Mouse (Mus musculus): ENCODE measurements around the gene Stk26. TPM values are rescaled to one million over a fixed set of nuclear protein-coding genes. Genes with fewer than 3 reads are reported as not detected.

Gene Stk26
- total RNA-seq (2021) = 10 to 100 TPM; 12.1 to 12.7 TPM
- long read RNA-seq, experiment 1, partial matches to known transcripts = 0 of 3 reads
- long read RNA-seq, experiment 1, other reads (novel, unspliced or antisense) = 0 of 3 reads
- long read RNA-seq, experiment 2, partial matches to known transcripts = 0 of 4 reads
- long read RNA-seq, experiment 2, other reads (novel, unspliced or antisense) = 1 of 4 reads

DNA sequence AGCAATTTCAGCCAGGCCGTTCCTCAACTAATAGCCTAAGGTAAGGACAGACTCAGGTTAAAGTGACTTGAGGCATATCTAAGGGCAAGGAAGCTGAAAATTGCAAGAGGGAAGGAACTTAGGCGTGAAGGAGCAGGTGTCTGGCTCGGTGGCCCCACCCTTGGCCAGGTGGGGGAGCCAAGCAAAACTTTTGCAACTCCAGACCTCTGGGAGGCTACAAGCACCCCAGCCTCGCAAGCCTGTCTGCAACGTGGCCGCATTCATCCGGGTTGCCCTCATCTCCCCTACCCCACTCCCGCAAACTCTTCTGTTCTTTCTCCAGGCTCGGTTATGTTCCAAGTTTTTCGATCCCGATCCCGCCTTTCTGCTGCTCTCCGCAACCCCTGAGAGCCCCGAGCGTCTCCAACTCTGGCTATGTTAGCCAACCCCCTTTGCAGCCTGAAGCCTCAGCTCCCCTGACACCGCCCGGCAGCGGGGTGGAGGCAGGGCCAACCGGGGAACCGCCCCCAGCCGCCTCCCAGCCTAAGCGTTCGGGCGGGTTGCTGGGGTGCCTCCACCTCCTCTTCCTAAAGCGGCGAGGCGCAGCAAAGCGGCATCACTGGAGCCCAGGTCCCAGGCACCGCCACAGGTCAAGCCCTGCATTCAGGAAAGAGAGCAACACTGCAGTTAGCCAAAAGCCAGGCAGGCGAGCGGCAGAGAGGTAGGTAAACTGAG is at the start of gene Stk26:
Gene Stk26, plus strand, starts transcription at position 201 of the 714 bp plus-strand sequence.
- peak; percentile 53 to 73 for DNase-seq (ENCODE audit: low spot score in 2 of 2)

DNA sequence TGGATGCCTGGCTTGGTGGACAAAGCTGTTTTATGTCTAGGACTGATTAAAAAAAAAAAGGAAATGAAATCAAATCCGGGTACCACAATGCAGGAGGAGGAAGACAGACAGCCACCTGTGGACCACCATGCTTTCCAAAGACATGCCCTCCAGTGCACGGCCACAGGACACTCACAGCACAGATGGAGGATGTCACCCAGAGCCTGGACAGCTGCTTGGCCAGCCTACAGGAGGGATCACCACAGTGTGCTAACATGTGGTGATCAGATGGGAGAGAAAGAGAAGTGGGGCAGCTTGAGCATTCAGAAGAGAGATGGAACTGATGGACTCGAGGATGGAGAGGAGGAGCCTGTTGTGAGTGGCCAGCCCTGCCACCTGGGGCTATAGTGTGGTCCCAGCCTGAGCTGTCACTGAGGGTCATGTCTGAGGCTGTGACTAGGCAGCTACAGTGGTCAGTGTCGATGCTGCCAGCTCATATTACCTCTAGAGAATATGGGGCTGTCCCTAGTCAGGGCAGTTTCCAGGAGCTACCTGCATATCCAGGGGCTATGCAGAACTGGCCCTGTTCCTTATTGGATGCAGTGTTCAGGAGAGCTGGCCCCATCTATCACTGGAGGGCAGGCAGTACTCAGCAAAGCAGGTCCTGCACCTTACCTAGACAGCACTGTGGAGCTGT is 47.7 kb upstream of the Stk26 start:
- peak in 1 of 2 experiments; percentile 7 for DNase-seq (ENCODE audit: low spot score in 2 of 2)

DNA sequence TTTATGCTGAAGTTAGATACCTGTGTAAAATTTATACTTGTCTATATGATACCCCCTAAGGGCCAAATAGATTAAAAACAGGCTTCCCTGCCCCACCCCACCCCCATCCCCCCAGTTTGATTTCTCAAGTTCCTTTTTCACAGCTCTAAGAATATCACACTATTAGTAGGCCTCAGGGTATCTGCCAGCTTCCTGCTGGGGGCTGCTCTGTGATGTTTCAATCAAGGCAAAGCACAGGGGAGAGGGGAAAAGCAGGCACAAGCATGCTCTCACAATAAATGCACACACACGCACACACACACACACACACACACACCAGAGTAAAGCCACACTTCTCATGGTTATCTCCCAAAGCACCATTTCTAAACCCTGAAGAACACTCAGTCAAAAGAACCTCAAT is 43.0 kb upstream of the Stk26 start:
- DNase-seq (ENCODE audit: low spot score in 2 of 2) = no peak

DNA sequence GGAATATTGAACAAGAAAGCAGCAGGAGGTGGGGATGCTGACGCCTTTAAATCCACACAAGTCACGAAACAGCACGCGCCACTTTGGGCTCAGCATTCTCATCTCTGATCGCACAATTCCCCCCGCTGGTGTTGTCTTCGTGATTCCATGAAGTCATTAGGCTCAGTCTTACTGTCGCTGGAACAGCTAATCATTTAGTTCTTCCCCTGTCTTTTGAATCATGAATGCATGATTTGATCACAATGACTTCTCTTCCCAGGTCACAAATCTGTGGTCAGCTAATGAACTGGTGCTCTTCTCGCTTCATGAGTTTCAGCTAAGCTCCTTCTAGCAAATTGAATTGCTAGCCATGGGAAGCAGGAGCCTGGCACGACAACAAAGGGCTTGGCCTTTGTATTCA is 42.3 kb upstream of the Stk26 start:
- no peak for DNase-seq (ENCODE audit: low spot score in 2 of 2)

DNA sequence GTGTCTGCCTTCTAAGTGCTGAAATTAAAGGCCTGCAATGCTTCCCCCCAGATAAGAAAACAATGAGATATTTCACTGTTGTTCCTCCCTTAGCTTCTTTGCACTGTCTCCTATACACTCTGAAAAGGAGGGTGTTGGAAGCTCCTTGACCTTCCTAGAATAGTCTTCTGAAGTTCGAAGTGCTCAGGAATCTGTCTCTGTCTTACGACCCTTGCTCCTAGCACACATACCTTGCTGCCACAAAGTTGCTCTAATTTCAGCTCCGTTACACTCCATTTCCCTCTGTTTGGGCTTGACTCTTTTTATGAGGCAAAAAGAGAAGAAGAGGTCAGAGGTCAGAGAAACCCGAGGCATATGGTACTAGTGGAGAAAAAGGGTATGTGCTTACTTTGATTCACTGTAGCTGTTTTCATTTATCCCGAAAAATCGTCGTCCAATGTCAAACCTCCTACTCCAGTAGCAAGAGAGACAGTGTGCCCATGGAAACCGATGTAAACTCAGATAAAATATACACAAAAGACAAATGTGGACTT is 41.1 kb upstream of the Stk26 start:
- DNase-seq (ENCODE audit: low spot score in 2 of 2) = no peak

DNA sequence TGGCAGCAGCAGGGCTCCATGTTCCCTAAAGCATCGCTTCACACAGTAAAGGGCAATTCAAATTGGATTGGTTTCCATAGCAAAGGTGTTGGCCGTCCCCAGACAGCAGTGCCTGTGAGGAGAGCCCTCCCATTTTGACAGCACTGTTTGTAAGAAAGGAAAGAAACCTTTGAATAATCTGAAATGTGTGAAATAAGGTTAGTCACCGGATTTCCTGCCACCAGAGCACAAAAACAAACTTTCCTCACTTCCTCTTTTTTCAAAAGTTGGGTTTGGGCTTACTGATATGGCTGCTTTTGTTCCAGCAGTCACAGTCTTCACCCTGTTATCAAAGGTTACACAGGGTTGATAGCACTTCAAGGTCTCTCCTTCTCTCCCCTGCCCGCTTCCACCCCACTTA is 35.2 kb upstream of the Stk26 start:
- DNase-seq (ENCODE audit: low spot score in 2 of 2) = no peak

DNA sequence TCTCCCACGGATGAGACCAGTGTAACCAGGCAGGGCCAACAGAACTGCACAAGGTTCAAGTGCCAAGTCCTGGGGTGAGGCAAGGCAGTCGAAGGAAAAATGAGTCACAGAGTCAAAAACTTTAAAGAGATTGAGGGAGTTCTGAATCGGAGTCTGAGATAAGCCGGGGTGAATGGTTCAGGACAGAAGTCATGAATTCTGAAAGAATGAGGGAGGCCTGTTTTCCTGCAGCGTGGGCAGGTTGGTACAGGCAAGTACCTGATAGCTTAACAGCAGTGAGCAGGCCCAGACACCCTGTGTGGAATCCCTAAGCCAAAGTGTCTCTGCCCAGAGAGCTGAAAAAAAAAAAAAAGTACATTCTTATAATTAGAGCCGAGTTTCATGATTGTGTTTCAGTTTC is 17.0 kb upstream of the Stk26 start:
- DNase-seq (ENCODE audit: low spot score in 2 of 2) = no peak

DNA sequence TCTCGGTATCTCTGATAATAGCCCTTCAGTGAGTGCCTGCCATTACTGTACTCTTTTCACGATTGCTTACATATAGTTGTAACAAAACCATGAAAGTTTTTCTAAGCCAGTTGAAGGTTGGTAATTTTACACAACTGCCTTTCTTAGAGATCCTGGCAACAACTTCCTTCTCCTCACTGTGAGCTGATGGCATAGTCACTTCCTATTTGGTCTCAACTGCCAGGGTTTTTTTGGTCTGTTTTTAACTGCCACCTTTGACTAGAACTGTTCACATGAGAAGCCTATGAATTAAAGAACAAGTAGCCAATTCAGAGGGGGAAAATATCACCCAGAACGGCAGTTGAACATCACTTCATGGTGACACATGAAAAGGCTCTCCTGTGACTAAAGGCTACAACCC is 5.3 kb upstream of the Stk26 start:
- no peak for DNase-seq (ENCODE audit: low spot score in 2 of 2)

DNA sequence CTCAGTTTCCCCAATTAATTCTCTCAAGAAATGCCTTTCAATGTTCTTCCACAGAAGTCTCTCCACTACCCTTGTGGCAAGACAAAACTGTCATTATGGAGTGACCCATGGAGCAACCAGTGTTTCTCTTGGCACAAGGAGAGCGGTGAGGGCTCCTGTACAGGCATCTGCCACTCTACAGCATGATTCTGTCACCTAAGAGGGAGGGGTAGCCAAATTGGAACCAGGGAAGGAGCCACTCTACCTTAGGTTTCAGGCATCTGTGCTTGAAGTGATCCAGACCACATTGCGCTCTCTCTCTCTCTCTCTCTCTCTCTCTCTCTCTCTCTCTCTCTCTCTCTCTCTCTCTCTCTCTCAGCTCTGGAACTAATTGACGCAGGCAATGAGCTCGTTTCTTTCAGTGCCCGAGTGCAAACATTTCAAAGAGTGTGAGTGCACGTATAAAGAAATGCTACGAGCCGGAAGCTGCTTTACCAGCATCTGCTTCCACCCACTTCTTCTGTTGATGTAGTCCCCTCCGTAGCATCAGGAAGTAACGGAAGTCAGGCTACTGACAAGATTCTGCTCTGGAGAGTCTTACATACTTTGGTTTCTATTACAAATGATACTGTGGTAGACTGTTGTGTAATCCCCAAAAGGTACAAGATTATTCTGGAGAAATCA is 4.7 kb upstream of the Stk26 start:
- no peak for DNase-seq (ENCODE audit: low spot score in 2 of 2)

DNA sequence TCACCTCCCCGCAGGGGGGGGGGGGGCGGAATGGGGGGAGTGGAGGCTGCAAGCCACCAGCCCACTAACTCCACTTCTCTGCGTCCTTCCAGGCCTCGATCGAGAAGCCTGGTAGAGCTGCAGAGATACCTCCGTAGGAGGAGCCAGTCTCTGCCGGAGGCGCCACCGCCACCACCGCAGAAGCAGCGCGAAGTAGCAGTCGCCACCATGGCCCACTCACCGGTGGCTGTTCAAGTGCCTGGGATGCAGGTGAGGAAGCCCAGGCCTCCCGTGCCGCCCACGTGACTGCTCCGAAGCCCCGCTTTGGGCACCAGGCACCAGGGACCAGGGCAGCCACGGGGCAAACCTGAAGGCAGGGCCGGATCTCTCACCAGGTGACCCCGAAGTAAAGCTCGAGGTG is 740 bp downstream of the Stk26 start:
- peak; percentile 8 to 15 for DNase-seq (ENCODE audit: low spot score in 2 of 2)

DNA sequence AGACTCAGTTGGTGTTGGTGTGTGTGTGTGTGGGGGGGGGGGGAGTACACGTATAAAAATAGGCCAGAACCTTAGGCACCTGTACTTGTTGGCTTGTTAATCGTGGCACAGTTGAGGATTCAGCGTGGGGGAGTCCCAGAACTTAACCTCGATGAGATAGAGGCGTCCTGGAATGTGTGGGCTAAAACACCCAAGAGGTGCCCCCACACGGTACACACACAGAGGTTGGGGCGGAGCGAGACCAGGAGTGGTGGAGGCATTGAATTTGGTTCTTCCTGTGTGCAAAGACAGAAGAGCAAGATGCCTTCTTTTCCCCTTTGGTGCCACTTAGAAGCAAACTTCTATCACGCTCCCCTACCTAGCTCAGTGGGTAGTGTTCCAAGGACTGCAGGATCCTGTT is 1.2 kb downstream of the Stk26 start:
- no peak for DNase-seq (ENCODE audit: low spot score in 2 of 2)

DNA sequence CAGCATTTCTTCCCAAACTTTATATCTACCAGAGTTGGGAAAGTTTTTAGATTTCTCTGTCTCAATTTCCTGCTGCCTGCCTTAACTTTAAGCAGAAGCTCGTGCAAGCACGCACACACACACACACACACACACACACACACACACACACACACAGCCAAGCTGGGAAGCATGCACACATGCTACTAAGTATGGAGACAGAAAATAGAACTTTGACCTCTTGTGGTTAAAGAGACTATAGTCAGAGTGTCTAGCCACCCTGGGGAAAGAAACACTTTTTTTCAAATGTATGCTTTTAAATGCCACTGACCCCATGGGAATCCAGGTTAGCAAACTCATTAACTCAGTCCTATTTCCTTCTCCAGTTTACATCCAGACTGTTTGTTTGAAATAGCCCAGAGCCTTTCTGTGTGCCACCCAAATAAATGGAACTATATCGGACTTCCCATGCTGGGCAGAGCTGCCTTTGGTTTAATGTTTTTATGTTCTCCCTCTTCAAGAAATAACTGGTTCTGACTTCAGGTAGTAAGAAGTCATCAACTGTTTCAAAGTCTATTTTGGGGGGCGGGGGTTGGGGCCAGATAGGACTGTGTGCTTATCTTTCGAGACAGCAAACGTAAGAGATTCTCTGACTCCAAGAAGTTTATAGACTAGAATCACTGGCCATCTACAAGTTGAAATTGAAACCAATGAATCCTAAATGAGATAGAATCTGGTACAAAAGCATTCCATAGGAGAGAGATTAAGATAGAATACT is 9.8 kb downstream of the Stk26 start:
- no peak for DNase-seq (ENCODE audit: low spot score in 2 of 2)

DNA sequence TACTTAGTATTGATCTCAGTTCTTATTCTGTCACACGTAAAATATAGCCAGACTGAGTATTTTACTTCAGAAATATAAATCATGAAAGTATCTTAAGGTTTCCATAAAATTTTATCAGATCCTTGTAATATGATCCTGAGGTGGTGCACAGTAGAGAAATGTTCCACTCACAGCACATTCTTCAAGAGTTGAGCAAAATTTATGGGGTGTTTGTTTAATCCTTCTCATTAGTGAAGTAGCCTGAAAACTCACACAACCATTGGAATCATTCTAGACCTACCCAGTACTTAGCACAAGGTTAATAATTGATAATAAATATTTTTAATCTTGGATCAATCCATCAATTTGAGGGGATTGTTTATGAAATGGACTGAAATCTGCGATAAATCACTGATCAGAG is 22.9 kb downstream of the Stk26 start:
- DNase-seq (ENCODE audit: low spot score in 2 of 2) = no peak

DNA sequence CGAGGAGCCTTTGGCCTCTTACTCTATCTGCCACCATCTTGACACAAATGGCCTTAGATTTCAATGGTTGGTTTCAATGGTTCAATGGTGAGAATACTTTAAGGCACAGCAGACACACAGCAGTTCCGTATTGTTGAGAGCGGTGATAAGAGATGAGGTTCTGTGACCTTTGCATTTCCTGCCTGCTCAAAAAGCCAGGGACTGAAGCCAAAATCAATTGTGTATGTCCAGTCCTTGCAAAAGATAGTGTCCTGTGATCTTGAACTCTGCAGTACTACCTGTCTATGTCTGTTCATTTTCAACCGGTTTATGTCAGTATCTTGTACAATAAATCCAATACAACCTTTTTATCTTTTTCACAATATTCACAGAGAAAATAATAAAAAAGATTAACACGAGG is 23.9 kb downstream of the Stk26 start:
- no peak for DNase-seq (ENCODE audit: low spot score in 2 of 2)

DNA sequence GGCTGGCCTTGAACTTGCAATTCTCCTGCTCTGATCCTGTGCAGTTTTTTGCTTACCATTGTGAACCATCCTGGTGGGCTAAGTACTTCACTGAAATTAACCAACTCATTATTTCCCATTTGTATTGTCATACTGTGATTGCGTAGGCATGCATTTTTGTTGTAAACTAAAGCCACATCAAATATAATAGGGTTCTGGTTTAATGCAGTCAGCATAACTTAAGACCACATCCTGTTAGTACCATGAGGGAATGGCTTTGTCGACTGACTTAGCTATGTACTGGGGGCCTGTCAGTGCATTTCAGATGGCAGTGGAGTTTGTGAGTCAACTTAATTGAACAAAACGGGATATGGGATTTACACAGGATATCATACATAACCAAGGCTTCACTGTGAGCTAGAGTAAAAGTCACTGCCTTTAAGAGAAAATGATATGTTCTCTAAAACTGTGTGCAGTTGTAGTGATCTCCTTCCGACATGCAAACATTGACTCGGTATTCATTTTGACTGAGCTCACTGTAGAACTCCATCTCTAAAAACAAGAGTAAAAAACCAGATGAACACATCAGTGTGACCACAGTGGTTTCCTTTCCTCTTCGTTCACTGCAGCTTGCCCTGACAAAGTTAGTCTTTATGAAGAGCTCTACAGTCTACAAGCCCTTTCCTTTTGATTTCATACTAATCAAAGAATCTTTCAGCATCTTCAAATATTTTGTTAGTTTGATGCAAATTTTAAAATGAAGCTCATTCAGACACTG is 33.6 kb downstream of the Stk26 start:
- DNase-seq (ENCODE audit: low spot score in 2 of 2) = no peak

DNA sequence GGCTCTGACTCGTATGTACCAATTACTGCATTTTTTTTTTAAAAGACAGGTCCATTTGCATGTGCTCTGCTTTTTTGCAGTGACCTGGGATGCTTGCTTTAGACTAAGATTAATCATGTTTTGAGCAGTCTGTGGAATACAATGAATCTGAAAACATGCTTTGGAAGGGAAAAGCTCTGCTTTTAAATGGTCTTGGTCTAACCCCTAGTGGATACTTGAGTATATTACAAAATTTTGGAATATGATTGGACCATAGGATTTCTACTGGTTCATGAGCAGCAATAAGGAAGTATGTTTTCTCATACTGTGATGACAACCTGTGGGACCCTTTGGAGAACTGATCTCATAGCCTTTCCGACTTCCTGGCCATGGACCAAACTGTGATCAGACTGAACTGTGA is 47.2 kb downstream of the Stk26 start:
- no peak for DNase-seq (ENCODE audit: low spot score in 2 of 2)

DNA sequence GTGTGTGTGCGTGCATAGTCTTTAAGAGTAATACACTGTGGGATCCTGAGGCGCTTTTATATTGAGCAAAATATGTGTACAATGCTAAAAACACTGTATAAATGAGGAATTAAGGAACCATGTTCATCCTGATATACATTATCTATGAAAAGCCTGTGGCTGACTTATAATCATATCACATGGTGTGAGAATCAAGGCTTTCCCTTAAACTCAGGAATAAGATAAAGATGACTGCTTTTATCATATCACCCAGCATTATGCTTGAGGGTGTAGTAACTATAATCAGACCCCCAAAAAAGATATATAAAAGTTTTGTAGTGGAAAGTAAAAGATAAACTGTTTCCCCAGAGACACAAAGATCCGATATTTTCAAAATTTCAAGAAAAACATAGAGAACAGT is 62.6 kb downstream of the Stk26 start:
- DNase-seq (ENCODE audit: low spot score in 2 of 2) = no peak

DNA sequence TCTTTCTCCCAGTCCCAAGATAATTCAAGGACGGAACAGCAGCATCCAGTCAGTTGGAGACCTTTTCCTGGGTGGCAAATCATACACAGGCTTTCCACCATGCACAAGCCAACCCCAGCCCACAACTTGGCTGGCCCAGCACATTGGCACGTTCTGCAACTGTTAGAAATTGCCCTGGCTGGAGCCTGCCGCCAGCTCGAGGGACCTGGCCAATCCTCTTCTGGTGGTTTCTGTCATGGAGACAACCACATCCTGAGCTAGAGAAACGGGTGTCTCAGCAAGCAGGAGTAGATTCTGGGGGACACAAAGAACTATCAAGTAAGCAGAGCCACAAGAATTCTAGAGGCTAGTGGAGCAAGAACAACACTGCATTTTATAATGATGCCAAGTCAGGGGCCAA is 69.1 kb downstream of the Stk26 start:
- DNase-seq (ENCODE audit: low spot score in 2 of 2) = no peak

DNA sequence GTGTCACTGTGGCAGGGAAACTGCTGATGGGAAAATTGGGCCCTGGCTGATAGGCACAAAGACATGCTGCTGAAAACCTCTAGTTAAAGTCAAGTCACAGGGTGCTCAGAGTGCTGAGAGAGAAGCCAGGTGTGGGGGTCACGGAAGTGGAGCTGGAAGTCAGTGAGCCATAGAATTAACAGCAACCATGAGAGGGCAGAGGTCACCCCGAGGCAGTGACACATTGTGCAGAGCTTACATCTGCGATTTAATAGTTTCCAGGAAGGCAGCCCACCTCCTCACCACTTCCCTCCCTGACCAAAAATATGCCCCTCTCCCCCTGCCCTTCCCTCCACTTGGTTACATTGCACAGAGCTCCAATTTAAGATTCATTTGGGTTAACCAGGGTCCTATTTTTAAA is 76.5 kb downstream of the Stk26 start:
- no peak for DNase-seq (ENCODE audit: low spot score in 2 of 2)

DNA sequence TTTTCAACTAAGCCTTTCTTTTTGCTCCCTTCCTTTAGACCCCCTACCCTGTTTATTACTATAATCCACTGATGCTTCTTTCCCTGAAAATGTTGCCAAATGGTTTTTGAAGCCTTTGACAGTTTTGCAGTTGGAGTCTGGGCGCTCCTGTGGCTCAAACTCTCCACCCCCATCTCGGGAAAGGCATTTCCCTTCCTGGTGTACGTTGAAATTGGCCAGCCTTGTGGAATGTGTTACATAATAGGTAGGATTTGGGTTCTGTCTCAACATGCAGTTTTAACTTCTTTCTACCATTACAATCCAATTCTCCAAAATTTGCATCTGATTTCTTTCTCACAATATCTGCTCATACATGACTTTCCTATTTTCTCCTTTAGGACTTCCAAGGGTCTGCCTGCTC is 77.9 kb downstream of the Stk26 start:
- no peak for DNase-seq (ENCODE audit: low spot score in 2 of 2)
